Mouse (Mus musculus) MEL-GATA-1-ER (cell line): Measurements from ENCODE around the gene Sapcd1.

Source experiments
- DNase-seq: peaks from one replicate; pipeline ENCODE4 v3.0.0-alpha.2; 2012; ENCODE audit warnings: low read depth; ENCODE audit errors: extremely low read depth

Gene Sapcd1

DNA sequence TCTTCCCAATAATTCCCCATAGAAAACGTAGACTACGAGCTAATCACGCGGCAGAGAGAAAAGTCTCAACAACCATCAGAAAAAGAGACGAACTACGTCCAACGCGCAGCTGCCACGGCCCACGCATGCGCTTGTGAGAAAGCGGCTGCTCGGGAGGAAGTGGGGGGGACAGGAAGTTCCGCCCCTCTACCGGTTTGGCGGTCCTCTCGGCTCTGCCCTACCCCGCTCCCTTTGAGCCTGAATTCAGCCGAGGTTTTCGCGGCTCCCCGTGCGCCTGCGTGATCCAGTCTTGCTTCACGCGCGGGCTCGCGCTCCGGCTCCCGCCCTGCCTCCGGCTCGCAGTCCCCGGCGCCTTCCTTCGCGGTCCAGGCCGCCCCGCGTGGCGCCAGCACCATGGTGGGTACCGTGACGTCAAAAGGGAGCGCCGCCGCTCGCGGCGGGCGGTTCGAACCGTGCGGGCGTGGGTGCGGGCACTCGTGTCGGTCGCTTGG is 46.1 kb downstream of the Sapcd1 start, which contains the start of gene Lsm2:
Gene Lsm2, plus strand, starts transcription at position 173 of the 491 bp plus-strand sequence.
- no peak for DNase-seq

DNA sequence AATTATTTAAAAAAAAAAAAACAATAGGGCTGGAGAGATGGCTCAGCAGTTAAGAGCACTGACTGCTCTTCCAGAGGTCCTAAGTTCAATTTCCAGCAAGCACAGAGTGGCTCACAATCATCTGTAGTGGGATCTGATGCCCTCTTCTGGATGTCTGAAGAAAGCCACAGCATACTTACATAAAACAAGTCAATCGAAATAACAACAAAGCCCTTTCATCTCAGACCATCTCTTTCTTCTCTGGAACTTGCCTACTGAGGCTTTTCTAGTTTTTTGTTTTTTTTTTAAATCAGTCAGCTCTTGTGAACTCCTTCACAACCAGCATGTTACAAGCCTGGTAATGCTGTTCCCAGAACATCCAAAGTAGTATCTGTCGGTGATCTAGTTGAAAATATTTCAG is 47.2 kb downstream of the Sapcd1 start:
- no peak for DNase-seq

DNA sequence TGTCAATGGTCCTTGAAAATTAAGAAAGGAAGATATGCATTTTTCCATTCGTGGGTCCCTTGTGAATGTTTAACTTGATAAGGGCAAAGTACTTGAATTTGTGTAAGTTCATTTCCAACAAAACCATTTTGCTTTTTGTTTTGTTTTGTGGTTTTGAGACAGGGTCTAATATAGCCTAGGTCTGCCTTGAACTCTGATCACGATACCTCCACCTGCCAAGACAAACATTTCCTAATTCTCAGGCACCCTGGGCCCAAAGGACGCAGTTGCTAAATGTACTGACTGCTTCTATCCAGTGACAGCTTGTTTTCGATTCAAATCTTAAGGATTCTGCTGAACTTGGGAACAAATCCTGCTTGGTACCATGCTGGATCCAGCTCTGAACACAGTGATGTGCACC is 48.2 kb downstream of the Sapcd1 start:
- DNase-seq: no peak

DNA sequence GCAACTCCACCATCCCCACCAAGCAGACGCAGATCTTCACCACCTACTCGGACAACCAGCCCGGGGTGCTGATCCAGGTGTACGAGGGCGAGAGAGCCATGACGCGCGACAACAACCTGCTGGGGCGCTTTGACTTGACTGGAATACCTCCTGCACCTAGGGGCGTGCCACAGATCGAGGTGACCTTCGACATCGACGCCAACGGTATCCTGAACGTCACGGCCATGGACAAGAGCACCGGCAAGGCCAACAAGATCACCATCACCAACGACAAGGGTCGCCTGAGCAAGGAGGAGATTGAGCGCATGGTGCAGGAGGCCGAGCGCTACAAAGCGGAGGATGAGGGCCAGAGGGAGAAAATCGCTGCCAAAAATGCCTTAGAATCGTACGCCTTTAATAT is 49.6 kb downstream of the Sapcd1 start:
- DNase-seq: no peak

DNA sequence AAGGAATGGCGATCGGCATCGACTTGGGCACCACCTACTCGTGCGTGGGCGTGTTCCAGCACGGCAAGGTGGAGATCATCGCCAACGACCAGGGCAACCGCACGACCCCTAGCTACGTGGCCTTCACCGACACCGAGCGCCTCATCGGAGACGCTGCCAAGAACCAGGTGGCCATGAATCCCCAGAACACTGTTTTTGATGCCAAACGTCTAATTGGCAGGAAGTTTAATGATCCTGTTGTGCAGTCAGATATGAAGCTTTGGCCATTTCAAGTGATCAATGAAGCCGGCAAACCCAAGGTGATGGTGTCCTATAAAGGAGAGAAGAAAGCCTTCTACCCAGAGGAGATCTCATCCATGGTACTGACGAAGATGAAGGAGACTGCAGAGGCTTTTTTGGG is 50.8 kb downstream of the Sapcd1 start:
- DNase-seq: no peak
